Mouse (Mus musculus): ENCODE measurements around the gene Entr1.

Gene Entr1

DNA sequence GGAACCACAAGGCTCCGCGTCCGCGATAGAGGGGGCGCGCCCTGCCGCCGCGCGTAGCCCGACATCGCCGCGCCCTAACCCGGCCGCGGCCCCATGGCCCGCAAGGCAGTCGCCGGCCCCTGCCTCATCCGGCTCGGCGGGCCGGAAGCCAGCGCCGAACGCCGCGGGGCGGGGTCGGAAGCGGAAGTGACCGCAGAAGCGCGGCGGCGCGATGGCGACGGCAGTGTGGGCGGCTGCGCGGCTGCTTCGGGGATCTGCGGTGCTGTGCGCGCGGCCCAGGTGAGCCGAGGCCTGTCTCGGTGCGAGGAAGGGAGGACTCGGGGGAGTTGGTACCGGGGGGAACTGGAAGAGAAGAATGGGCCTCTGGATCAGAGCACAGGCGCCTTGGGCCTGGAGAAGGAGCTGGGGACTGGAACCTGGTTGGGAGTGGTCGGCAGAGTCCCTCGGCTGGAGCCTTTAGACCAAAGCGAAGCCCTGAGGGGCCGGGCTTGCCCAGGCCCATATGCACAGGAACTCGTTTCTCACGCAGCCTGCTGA is at the start of gene Entr1, which contains the start of gene Pmpca:
Entr1 (minus strand) TSS at position 163 of the 537 bp plus-strand sequence.
Pmpca (plus strand) TSS at position 186 of the 537 bp plus-strand sequence.
- DNase-seq (ENCODE audit: low read depth, low spot score): peak; percentile 75

DNA sequence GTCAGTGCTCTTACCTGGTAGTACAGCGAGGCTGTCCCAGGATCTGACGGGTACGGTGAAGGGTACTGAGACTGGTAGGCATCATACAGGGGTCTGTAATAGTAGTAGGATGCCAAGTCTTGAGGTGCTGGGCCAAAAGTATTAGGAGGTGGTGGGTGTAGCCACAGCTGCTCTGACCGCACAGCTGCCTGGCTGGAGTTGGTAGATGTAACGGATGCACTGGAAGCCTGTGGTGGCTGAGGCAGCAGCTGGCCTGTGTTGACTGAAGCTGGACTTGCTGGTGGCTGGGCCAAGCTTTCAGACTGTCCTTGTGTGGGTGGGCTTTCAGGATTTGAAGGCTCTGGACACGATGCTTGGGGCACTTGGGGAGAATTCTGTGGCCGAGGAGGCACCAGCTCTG is 49.3 kb upstream of the Entr1 start:
- DNase-seq (ENCODE audit: low read depth, low spot score): no peak

DNA sequence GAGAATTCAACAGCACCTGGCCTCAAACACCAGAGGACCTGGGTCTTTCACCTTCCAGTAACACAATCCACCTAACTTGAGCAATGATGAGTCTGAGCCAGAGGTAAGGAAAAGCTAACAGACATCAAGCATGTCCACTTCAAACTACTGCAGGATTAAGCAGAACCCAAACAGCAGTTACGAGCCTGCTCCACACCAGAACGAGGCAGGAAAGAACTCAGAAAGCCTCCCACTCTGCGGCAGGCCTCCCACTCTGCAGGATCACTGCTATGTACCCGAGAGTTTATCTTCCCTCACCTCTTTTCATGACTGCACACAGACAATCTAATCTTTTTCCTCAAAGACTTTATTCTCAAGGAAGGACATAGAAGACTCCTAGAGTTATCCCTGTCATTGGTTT is 48.1 kb upstream of the Entr1 start:
- no peak for DNase-seq (ENCODE audit: low read depth, low spot score)

DNA sequence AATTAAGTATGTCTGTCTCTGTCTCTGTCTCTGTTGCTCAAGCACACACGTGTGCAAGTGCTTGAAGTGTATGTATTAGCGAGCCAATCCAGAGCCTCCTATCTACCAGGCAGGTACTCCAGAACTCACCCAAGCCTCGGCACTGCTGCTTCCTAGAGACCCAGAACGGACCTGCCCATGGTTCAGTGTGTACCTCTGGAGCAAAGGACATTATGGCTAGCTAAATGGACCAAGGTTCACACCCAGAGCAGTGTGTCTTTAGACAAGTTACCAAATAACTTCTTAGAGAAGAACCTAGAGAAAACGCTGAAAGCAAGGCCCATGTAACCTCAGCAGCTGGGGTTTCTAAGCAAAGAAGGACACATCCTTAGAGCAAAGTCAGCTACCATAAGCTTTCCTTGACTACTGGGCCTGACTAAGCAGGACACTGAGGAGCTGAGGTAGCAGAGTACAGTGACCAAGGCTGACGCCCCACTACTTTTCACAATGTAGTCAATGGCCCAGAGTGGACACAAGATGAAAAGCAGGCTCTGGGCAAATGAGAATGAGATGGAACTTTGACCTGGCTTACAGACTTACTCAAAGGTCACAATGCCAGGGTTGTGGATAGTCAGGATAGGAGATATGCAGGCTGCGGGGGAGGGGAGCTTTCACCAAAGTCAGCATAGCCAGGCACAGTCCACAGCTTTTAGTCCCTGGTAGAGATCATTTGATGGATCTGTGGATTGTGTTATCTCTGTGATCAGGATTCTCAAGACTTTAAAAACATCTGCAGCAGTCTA is 45.9 kb upstream of the Entr1 start:
- no peak for DNase-seq (ENCODE audit: low read depth, low spot score)

GRCm38 (mm10) chr2:26429851-26430250 is 40.7 kb upstream of the Entr1 start:
- DNase-seq (ENCODE audit: low read depth, low spot score): no peak

- no peak for DNase-seq (ENCODE audit: low read depth, low spot score)
These were observed 35.4 kb upstream of the Entr1 start for GRCm38 (mm10) chr2:26424541-26424940.

- DNase-seq (ENCODE audit: low read depth, low spot score): no peak
These were observed 34.0 kb upstream of the Entr1 start for GRCm38 (mm10) chr2:26423086-26423485.

GRCm38 (mm10) chr2:26421969-26422368 is 32.9 kb upstream of the Entr1 start:
- DNase-seq (ENCODE audit: low read depth, low spot score): no peak

- no peak for DNase-seq (ENCODE audit: low read depth, low spot score)
These were observed 29.0 kb upstream of the Entr1 start for GRCm38 (mm10) chr2:26418120-26418519.

DNA sequence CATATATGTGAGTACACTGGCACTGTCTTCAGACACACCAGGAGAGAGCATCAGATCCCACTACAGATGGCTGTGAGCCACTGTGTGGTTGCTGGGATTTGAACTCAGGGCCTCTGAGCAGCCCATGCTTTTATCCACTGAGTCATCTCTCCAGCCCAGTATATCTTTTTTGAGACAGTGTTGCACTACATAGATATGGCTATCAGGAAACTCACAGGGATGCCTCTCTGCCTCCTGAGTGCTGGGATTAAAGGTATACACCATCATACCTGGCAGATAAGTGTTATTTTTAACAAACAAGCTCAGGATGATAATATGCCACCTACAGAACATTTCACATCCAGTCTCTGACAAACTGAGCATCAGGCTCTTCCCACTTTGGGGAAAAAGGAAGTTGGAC is 27.9 kb upstream of the Entr1 start:
- no peak for DNase-seq (ENCODE audit: low read depth, low spot score)

DNA sequence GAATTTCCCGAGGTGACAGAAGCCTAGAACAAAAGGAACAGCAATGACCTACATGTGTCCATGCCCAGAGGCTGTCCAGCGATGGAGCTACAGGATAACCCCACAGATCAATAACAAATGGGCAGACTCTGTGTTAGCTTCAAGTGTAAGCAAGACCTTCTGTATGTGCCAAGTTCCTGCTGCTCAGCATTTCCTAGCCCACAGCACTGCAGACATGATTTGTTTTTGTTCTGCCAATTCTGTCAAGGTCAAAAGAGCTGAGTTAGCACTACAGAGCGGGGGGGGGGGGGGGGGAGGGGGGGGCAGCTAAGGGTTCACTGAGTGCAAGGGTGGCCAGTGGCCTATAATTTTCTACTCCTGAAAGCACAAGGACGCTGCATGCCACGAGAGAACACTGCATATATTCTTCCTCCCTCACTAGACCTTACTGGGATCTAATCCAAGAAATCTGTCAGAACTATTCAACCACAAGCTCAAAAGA is 21.9 kb upstream of the Entr1 start:
- DNase-seq (ENCODE audit: low read depth, low spot score): no peak

DNA sequence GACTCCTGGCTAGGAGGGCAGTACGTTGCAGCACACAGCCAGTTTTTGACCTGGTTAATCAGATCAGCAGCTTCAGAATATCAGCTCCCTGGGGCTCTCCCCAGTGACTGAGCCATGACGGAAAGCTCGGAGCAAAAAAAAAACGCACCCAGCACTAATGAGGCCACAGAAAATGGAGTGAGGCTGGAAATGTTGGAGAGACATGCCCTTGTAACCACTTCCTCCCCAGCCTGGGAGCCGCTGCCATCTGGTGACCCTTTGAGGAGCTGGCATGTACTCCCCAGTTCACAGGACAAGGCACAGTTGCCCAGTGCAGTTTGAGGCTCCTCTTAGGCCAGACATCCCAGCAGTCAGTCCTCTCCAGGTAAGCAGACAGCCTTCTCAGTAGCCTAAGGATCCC is 21.0 kb upstream of the Entr1 start:
- DNase-seq (ENCODE audit: low read depth, low spot score): no peak

- no peak for DNase-seq (ENCODE audit: low read depth, low spot score)
These were observed 20.2 kb upstream of the Entr1 start for GRCm38 (mm10) chr2:26409362-26409761.

DNA sequence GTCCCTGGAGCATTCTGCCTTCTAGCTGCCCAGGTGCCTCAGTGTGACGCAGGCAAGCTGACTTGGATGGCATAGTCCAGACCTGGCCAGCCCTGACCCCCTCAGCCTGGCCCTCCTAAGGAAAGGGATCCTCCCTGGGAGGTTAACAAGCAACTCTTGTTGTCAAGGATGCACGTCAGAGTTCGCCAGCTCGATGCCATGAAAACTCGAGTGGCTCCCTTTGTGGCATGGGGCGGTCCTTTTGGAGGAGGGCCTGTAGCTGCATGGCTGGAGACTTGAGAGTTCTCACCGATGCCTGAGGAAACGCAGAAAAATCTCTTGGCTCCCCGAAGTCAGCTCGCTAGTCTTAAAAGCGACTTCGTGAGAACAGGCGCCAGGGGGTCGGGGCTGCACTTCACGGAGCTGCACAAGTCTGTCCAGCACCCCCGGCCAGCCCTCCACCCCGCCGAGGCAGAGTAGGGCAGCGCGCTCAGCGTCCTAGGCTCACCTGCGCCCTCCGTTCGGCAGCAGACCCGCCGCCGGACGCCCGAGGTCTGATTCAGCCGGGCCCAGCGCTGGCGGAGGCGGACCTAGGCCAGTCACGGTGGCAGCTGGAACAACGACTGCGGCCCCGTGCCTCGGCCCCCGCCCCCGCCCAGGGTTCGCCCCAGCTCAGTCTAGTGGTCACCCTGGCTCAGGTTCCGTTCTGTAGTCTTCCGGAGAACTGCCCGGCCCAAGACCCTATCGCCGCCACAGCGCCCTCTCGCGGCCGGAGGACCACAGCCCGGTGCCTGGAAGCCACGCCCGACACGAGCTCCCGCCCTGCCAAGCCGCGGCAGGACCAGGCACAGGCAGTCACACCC is 19.6 kb upstream of the Entr1 start, which contains the start of gene Inpp5e:
Inpp5e (minus strand) TSS at position 689 of the 842 bp plus-strand sequence.
- peak; percentile 93 for DNase-seq (ENCODE audit: low read depth, low spot score)

DNA sequence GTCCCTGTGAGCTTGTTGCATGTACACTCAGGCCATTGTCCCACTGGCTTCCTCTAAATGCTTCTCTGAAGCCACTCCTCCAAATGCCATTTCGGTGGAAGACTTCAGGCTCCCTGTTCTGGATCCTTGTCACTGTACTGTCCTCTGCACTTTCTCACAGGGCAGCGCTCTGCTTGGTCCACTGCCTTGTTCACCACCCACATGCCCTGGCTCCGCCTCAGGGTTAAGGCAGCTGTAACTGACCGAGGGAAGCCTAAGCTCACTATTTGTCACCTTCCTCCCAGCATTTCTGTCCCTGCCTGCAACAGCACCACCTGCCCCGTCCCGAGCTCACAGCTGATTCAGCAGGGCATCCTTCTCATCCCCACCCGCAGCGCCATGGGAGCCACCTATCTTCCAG is 14.2 kb upstream of the Entr1 start:
- no peak for DNase-seq (ENCODE audit: low read depth, low spot score)

DNA sequence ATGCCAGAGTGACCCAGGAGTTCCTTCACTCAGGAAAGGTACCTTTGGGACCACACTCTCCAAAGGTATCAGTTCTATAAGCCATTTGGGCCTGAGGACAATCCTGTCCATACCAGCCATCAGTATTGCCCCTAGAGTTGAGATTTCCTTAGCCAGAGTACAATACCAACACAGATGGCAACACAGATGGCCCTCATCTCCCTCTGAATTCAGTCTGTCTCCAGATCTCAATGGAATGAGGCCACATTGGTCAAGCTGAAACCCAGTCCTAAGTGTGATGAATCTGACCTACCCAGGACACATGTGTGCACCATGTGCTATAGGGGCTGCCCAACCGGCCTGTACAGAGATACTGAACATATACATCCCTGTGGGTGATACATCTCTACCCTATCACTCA is 13.1 kb upstream of the Entr1 start:
- DNase-seq (ENCODE audit: low read depth, low spot score): no peak

- DNase-seq (ENCODE audit: low read depth, low spot score): no peak
These were observed 11.9 kb upstream of the Entr1 start for GRCm38 (mm10) chr2:26401023-26401422.

- no peak for DNase-seq (ENCODE audit: low read depth, low spot score)
These were observed 11.2 kb upstream of the Entr1 start for GRCm38 (mm10) chr2:26400296-26400695.

GRCm38 (mm10) chr2:26399647-26400046 is 10.5 kb upstream of the Entr1 start:
- DNase-seq (ENCODE audit: low read depth, low spot score): no peak

DNA sequence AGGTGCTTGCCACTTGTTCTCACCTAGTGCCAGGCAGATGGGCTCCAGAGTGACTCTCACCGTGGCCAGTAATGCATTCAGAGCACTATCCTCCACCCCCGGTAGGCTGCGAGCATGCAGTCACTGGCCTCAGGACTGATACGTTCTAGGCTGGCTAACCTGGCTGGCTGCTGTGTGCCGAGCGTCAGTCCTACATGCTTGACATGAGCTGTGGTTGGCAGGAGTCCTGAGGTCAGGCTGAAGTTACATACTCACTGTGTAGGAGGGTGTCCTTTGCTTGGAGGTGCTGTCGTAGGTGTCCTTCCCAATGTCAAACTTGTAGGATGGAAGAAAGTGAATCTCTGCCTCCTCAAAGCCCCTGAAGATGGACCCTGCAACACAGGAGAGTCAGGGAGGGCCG is 9.9 kb upstream of the Entr1 start:
- no peak for DNase-seq (ENCODE audit: low read depth, low spot score)

GRCm38 (mm10) chr2:26391617-26392016 is 2.5 kb upstream of the Entr1 start:
- no peak for DNase-seq (ENCODE audit: low read depth, low spot score)

GRCm38 (mm10) chr2:26390954-26391353 is 1.8 kb upstream of the Entr1 start:
- no peak for DNase-seq (ENCODE audit: low read depth, low spot score)

Data from retina, postnatal 7 days (tissue).